Mouse (Mus musculus) hindbrain, embryonic 13.5 days (tissue): ENCODE measurements around the gene Cadps. TPM values are rescaled to one million over a fixed set of nuclear protein-coding genes. Genes with fewer than 3 reads are reported as not detected.

Experiments
- ATAC-seq: fragments of 200-750 bp; cut with Nextera tagmentation; 2 replicates; pipeline ENCODE4 v1.8.0; 2017; ENCODE audit warnings: moderate TSS enrichment; ENCODE audit not compliant: low FRiP score
- H3K27ac ChIP-seq: fragments of 300-500 bp; sonication (generic); 2 replicates; pipeline ENCODE4 v1.5.1; 2015; ENCODE audit warnings: inconsistent platforms, mild to moderate bottlenecking, moderate library complexity
- H3K27me3 ChIP-seq: fragments of 300-500 bp; sonication (generic); 2 replicates; pipeline ENCODE4 v1.6.1; 2015; ENCODE audit warnings: mild to moderate bottlenecking, inconsistent platforms
- H3K36me3 ChIP-seq: fragments of 300-500 bp; sonication (generic); 2 replicates; pipeline ENCODE4 v1.6.1; 2015; ENCODE audit warnings: mild to moderate bottlenecking, inconsistent platforms
- H3K4me1 ChIP-seq: fragments of 300-500 bp; sonication (generic); replicated peaks from 2 replicates; pipeline ENCODE4 v1.6.1; 2015; ENCODE audit warnings: inconsistent platforms
- H3K4me2 ChIP-seq: fragments of 300-500 bp; sonication (generic); 2 replicates; pipeline ENCODE4 v1.6.1; 2015; ENCODE audit warnings: inconsistent platforms, mild to moderate bottlenecking, moderate library complexity
- H3K4me3 ChIP-seq: fragments of 300-500 bp; sonication (generic); 2 replicates; pipeline ENCODE4 v1.5.1; 2015; ENCODE audit warnings: mild to moderate bottlenecking, inconsistent platforms
- H3K9ac ChIP-seq: fragments of 300-500 bp; sonication (generic); 2 replicates; pipeline ENCODE4 v1.6.1; 2015; ENCODE audit warnings: mild to moderate bottlenecking, inconsistent platforms
- H3K9me3 ChIP-seq: fragments of 300-500 bp; sonication (generic); 2 replicates; pipeline ENCODE4 v1.6.1; 2016; ENCODE audit warnings: inconsistent platforms
- WGBS: fragments of 180-500 bp; shearing (Covaris S2); methylation state at CpG from one replicate; pipeline ENCODE4 v1.1.7; 2015; 5-methylcytosine and 5-hydroxymethylcytosine counted together
- polyA plus RNA-seq: library from polyadenylated mRNA; unstranded; fragments of >200 nt; fragmentation: Nextera tagmentation; extraction: Ambion mirVana; gene quantifications from 2 replicates; pipeline ENCODE4 v1.2.1, GENCODE M21; 2015

Cadps gene
- polyA plus RNA-seq, 1 experiment from 2014 or later = 33.9 TPM

GRCm38 (mm10) chr14:12718766-12719165, 104.1 kb downstream of the Cadps start:
- H3K9ac ChIP-seq = no peak overlapping the region
- H3K4me1 ChIP-seq = peaks cover 2% of the 10 kb centered on the region; the same call in 1 of the 2 replicates
- H3K27me3 ChIP-seq = no peaks in the 10 kb centered on the region
- H3K4me3 ChIP-seq = no peak overlapping the region
- no peak overlapping the region for H3K27ac ChIP-seq
- H3K4me2 ChIP-seq = no peak overlapping the region
- WGBS = 44% methylated on average over 3 of the region's 3 CpGs
- peaks cover 8% of the 10 kb centered on the region; the same call in 1 of the 2 replicates for H3K36me3 ChIP-seq
- peak; percentile 24; the same call in 1 of the 2 replicates for ATAC-seq
- no peaks in the 10 kb centered on the region for H3K9me3 ChIP-seq

GRCm38 (mm10) chr14:12715906-12716659, 106.8 kb downstream of the Cadps start:
- peaks cover 2% of the 10 kb centered on the region; the same call in 1 of the 2 replicates for H3K4me1 ChIP-seq
- H3K4me3 ChIP-seq = no peak overlapping the region
- H3K9ac ChIP-seq = no peak overlapping the region
- H3K4me2 ChIP-seq = no peak overlapping the region
- no peaks in the 10 kb centered on the region for H3K27me3 ChIP-seq
- H3K27ac ChIP-seq = no peak overlapping the region
- no peaks in the 10 kb centered on the region for H3K9me3 ChIP-seq
- WGBS = 70% methylated on average over 2 of the region's 2 CpGs
- H3K36me3 ChIP-seq = peaks cover 8% of the 10 kb centered on the region; the same call in 1 of the 2 replicates
- no peak for ATAC-seq

- Histone ChIP-seq H3K4me1 (no peaks in the 10 kb centered on the region), H3K4me3 (no peak overlapping the region), H3K36me3 (peaks cover 21% of the 10 kb centered on the region), H3K27me3 (no peaks in the 10 kb centered on the region), H3K9me3 (no peaks in the 10 kb centered on the region), H3K9ac (no peak overlapping the region), H3K27ac (no peak overlapping the region), H3K4me2 (no peak overlapping the region)
- ATAC-seq = no peak
- WGBS = 88% methylated on average over 3 of the region's 3 CpGs
Measured at GRCm38 (mm10) chr14:12707395-12707794, 115.5 kb downstream of the Cadps start.

GRCm38 (mm10) chr14:12704461-12704860, 118.4 kb downstream of the Cadps start:
- ATAC-seq = no peak
- no peaks in the 10 kb centered on the region for H3K9me3 ChIP-seq
- H3K4me2 ChIP-seq = no peak overlapping the region
- H3K9ac ChIP-seq = no peak overlapping the region
- no peaks in the 10 kb centered on the region for H3K27me3 ChIP-seq
- peaks cover 16% of the 10 kb centered on the region for H3K36me3 ChIP-seq
- H3K4me3 ChIP-seq = no peak overlapping the region
- 70% methylated on average over 2 of the region's 2 CpGs for WGBS
- no peak overlapping the region for H3K27ac ChIP-seq
- H3K4me1 ChIP-seq = no peaks in the 10 kb centered on the region

- peaks cover 4% of the 10 kb centered on the region; the same call in 1 of the 2 replicates for H3K4me1 ChIP-seq
- H3K36me3 ChIP-seq = no peaks in the 10 kb centered on the region
- H3K27ac ChIP-seq = no peak overlapping the region
- no peak for ATAC-seq
- WGBS = 42% methylated on average over 1 of the region's 1 CpGs
- no peak overlapping the region for H3K9ac ChIP-seq
- H3K4me3 ChIP-seq = no peak overlapping the region
- H3K9me3 ChIP-seq = no peaks in the 10 kb centered on the region
- H3K4me2 ChIP-seq = no peak overlapping the region
- no peaks in the 10 kb centered on the region for H3K27me3 ChIP-seq
Measured at GRCm38 (mm10) chr14:12690201-12690600, 132.7 kb downstream of the Cadps start.

GRCm38 (mm10) chr14:12685015-12685414, 137.9 kb downstream of the Cadps start:
- Histone ChIP-seq H3K27me3 (no peaks in the 10 kb centered on the region), H3K4me3 (no peak overlapping the region), H3K4me2 (no peak overlapping the region), H3K4me1 (peaks cover 17% of the 10 kb centered on the region), H3K27ac (peak overlapping the region; percentile 30), H3K9ac (no peak overlapping the region), H3K36me3 (no peaks in the 10 kb centered on the region), H3K9me3 (no peaks in the 10 kb centered on the region)
- WGBS = 56% methylated on average over 3 of the region's 3 CpGs
- ATAC-seq = peak; percentile 25; the same call in 1 of the 2 replicates

- Histone ChIP-seq H3K36me3 (peaks cover 7% of the 10 kb centered on the region), H3K4me2 (no peak overlapping the region), H3K4me1 (peaks cover 17% of the 10 kb centered on the region), H3K9me3 (no peaks in the 10 kb centered on the region), H3K9ac (peak overlapping the region; percentile 39; the same call in 1 of the 2 replicates), H3K4me3 (no peak overlapping the region), H3K27ac (peak overlapping the region; percentile 68), H3K27me3 (no peaks in the 10 kb centered on the region)
- WGBS = 55% methylated on average over 3 of the region's 3 CpGs
- peak; percentile 57 for ATAC-seq
Measured at GRCm38 (mm10) chr14:12680819-12681638, 141.8 kb downstream of the Cadps start.

GRCm38 (mm10) chr14:12661430-12661829, 161.4 kb downstream of the Cadps start:
- H3K36me3 ChIP-seq = no peaks in the 10 kb centered on the region
- no peak overlapping the region for H3K4me3 ChIP-seq
- ATAC-seq = no peak

GRCm38 (mm10) chr14:12657351-12657750, 165.5 kb downstream of the Cadps start:
- Histone ChIP-seq H3K9me3 (no peaks in the 10 kb centered on the region), H3K4me1 (no peaks in the 10 kb centered on the region), H3K9ac (no peak overlapping the region), H3K4me2 (no peak overlapping the region), H3K27me3 (no peaks in the 10 kb centered on the region), H3K36me3 (no peaks in the 10 kb centered on the region), H3K27ac (no peak overlapping the region), H3K4me3 (no peak overlapping the region)
- no peak for ATAC-seq
- WGBS = 80% methylated on average over 4 of the region's 4 CpGs

More at GRCm38 (mm10) chr14:12661430-12661829, 161.4 kb downstream of the Cadps start:
- no peaks in the 10 kb centered on the region for H3K27me3 ChIP-seq
- no peak overlapping the region for H3K27ac ChIP-seq
- no peak overlapping the region for H3K4me2 ChIP-seq
- WGBS = 87% methylated on average over 2 of the region's 2 CpGs
- H3K9me3 ChIP-seq = no peaks in the 10 kb centered on the region
- no peak overlapping the region for H3K9ac ChIP-seq
- no peaks in the 10 kb centered on the region for H3K4me1 ChIP-seq

GRCm38 (mm10) chr14:12642868-12643512, 179.9 kb downstream of the Cadps start:
- Histone ChIP-seq H3K9ac (no peak overlapping the region), H3K36me3 (no peaks in the 10 kb centered on the region), H3K27me3 (no peaks in the 10 kb centered on the region), H3K4me2 (no peak overlapping the region), H3K4me1 (peaks cover 3% of the 10 kb centered on the region), H3K9me3 (no peaks in the 10 kb centered on the region), H3K4me3 (no peak overlapping the region), H3K27ac (no peak overlapping the region)
- ATAC-seq = no peak
- WGBS = 77% methylated on average over 6 of the region's 6 CpGs

GRCm38 (mm10) chr14:12638762-12639161, 184.1 kb downstream of the Cadps start:
- no peak overlapping the region for H3K27ac ChIP-seq
- H3K9me3 ChIP-seq = no peaks in the 10 kb centered on the region
- ATAC-seq = no peak
- H3K4me2 ChIP-seq = no peak overlapping the region
- 76% methylated on average over 2 of the region's 2 CpGs for WGBS
- peaks cover 3% of the 10 kb centered on the region; the same call in 1 of the 2 replicates for H3K4me1 ChIP-seq
- H3K36me3 ChIP-seq = no peaks in the 10 kb centered on the region
- H3K9ac ChIP-seq = no peak overlapping the region
- H3K27me3 ChIP-seq = no peaks in the 10 kb centered on the region
- H3K4me3 ChIP-seq = no peak overlapping the region
